Comparison of ENCODE assay signal across 20 mouse cellular contexts in genomic region chr1:157415771-157416170, GRCm38 (mm10). TPM values are rescaled to one million over a fixed set of nuclear protein-coding genes. Genes with fewer than 3 reads are reported as not detected.
A peak's percentile ranks its signal among the peaks of the same experiment; 100 is the strongest.
DNase-seq lines count a peak whose midpoint lies in the region; ATAC-seq and TF ChIP-seq lines count a peak whose summit lies in the region.
"Had no signal": no experiment of that assay in that cellular context is flagged by ENCODE, and none has a peak within 500 bp of the region (broad histone marks: within the 10 kb centered on the region; RNA-seq: fewer than 3 reads in every experiment).

No protein-coding gene starts in this region.

- no peak overlapping the region; the same call in 1 of the 2 replicates for H3K4me2 ChIP-seq in heart, embryonic 14.5 days (ENCODE audit: low read length)
- H3K4me2 ChIP-seq: embryonic facial prominence, embryonic 13.5 days; limb, embryonic 12.5 days; midbrain, embryonic 13.5 days; neural tube, embryonic 12.5 days had no signal

- peak overlapping the region; percentile 9; the same call in 1 of the 2 replicates for H3K9ac ChIP-seq in heart, embryonic 14.5 days (ENCODE audit: low read length)
- H3K9ac ChIP-seq: embryonic facial prominence, embryonic 13.5 days; limb, embryonic 12.5 days; liver, embryonic 14.5 days; midbrain, embryonic 13.5 days; neural tube, embryonic 12.5 days had no signal

- no peak overlapping the region for H3K4me3 ChIP-seq in heart, embryonic 14.5 days (ENCODE audit: control insufficient read depth in 1 of 2, insufficient read depth in 1 of 2, low read depth in 1 of 2, low read length in 2 of 2)
- H3K4me3 ChIP-seq in layer of hippocampus, adult 2 months: no peak overlapping the region
- peak overlapping the region; percentile 0; the same call in 1 of the 2 replicates for H3K4me3 ChIP-seq in brown adipose tissue, adult 24 weeks (ENCODE audit: insufficient read depth, low read depth, low read length)
- H3K4me3 ChIP-seq: embryonic facial prominence, embryonic 13.5 days; limb, embryonic 12.5 days; midbrain, embryonic 13.5 days; neural tube, embryonic 12.5 days had no signal

- 43% methylated on average over 3 of the region's 3 CpGs for WGBS in heart, embryonic 14.5 days

- peaks cover 6 to 21% of the 10 kb centered on the region in 2 experiments for H3K4me1 ChIP-seq in heart, embryonic 14.5 days (ENCODE audit: control insufficient read depth in 2 of 2, insufficient read depth in 2 of 2, low read length in 2 of 2)
- peaks cover 8% of the 10 kb centered on the region; the same call in 1 of the 2 replicates for H3K4me1 ChIP-seq in brown adipose tissue, adult 24 weeks (ENCODE audit: control insufficient read depth, insufficient read depth, insufficient read length, low read length)

- intact Hi-C loops in heart, postnatal 10 days (cut with DNase I): loop anchor here (2.0 kb wide), 1 partner anchor 29 kb away; no protein-coding TSS in a partner anchor

- no peak for TF ChIP-seq CTCF in layer of hippocampus, adult 2 months (conservative IDR thresholded peaks at IDR 0.05)

- H3K9me3 ChIP-seq in heart, embryonic 14.5 days (ENCODE audit: control insufficient read depth, low read length): no peaks in the 10 kb centered on the region
- H3K9me3 ChIP-seq: embryonic facial prominence, embryonic 13.5 days; limb, embryonic 12.5 days; midbrain, embryonic 13.5 days; neural tube, embryonic 12.5 days had no signal

- peaks cover 16% of the 10 kb centered on the region for H3K36me3 ChIP-seq in heart, embryonic 14.5 days (ENCODE audit: control insufficient read depth, insufficient read depth, low read length)
- H3K36me3 ChIP-seq: embryonic facial prominence, embryonic 13.5 days had no signal

- H3K27me3 ChIP-seq in heart, embryonic 14.5 days (ENCODE audit: control insufficient read depth, insufficient read depth, low read length): no peaks in the 10 kb centered on the region
- H3K27me3 ChIP-seq: embryonic facial prominence, embryonic 13.5 days; limb, embryonic 12.5 days; midbrain, embryonic 13.5 days; neural tube, embryonic 12.5 days; Patski had no signal

- no peak for ATAC-seq in heart, embryonic 14.5 days (ENCODE audit: insufficient number of reproducible peaks, insufficient read depth, low FRiP score, low read depth)
- ATAC-seq: activated CD4-positive, CD25-positive, alpha-beta regulatory T cell, adult 4 months; forebrain, embryonic 16.5 days; midbrain, embryonic 13.5 days; Patski had no signal

- peak overlapping the region in 1 of 2 experiments; percentile 39; a peak in 1 of 4 replicates for H3K27ac ChIP-seq in heart, embryonic 14.5 days (replicated peaks in 1 of 2; ENCODE audit: control insufficient read depth in 1 of 2, insufficient read depth in 1 of 2, low read depth in 2 of 2, low read length in 2 of 2)
- 0 out of 2 replicates have a peak overlapping the region, but pooled peaks have one; percentile 20 for H3K27ac ChIP-seq in layer of hippocampus, adult 2 months
- peak overlapping the region; percentile 68 for H3K27ac ChIP-seq in brown adipose tissue, adult 24 weeks (replicated peaks; ENCODE audit: low read depth, low read length)
- H3K27ac ChIP-seq: embryonic facial prominence, embryonic 13.5 days; limb, embryonic 12.5 days; liver, embryonic 14.5 days; midbrain, embryonic 13.5 days; neural tube, embryonic 12.5 days had no signal

- DNase-seq in heart, postnatal 10 days: no peak
- DNase-seq in layer of hippocampus, adult 2 months (ENCODE audit: low spot score in 2 of 2): no peak
- DNase-seq in layer of hippocampus, postnatal 14 days (ENCODE audit: low spot score in 2 of 2): no peak
- peak; percentile 17 for DNase-seq in ES-CJ7 (ENCODE audit: low read depth, low spot score)
- no peak for DNase-seq in urinary bladder, postnatal 4 days (ENCODE audit: low spot score in 2 of 2)
- DNase-seq: adrenal gland, postnatal 10 days; cerebellum, adult 11 months; cerebellum, postnatal 14 days; kidney, adult 8-10 months; right cerebral cortex, adult 18-20 months had no signal

RNA-seq across cellular contexts. Expression of gene Rasal2, which starts 3.4 kb away (rescaled TPM):
- polyA plus RNA-seq in heart, embryonic 14.5 days (2014; fragmentation: Nextera tagmentation; extraction: Ambion mirVana): 24.8 and 26.6 TPM in 2 replicates
- total RNA-seq in heart, postnatal 10 days (2021): 10 to 100 TPM; 33.3 to 34.2 TPM
- total RNA-seq in layer of hippocampus, adult 2 months (2021): 10 to 100 TPM; 91.1 to 93.7 TPM
- total RNA-seq in layer of hippocampus, postnatal 14 days (2021): 10 to 100 TPM; 63.1 to 64.1 TPM
- 2.6 and 3.4 TPM in 2 replicates for polyA plus RNA-seq in brown adipose tissue, adult 24 weeks (2012; ENCODE audit: insufficient read depth, insufficient read length, missing spikeins)

RNA-seq across cellular contexts. Expression of gene Cryzl2, which starts 42.6 kb away (rescaled TPM):
- 37.9 and 39.2 TPM in 2 replicates for polyA plus RNA-seq in heart, embryonic 14.5 days (2014; fragmentation: Nextera tagmentation; extraction: Ambion mirVana)
- total RNA-seq in heart, postnatal 10 days (2021): 10 to 100 TPM; 15.4 to 17.4 TPM
- total RNA-seq in layer of hippocampus, adult 2 months (2021): 1 to 10 TPM; 4.3 to 5.1 TPM
- 1 to 10 TPM; 3.9 to 4.2 TPM for total RNA-seq in layer of hippocampus, postnatal 14 days (2021)
- polyA plus RNA-seq in brown adipose tissue, adult 24 weeks (2012; ENCODE audit: insufficient read depth, insufficient read length, missing spikeins): 21.4 and 26.2 TPM in 2 replicates
- polyA plus RNA-seq: Patski had no signal
